Mouse (Mus musculus): ENCODE measurements at regions not wholly inside any gene's neighbourhood (a gene's known extent, or its start where the extent isn't known, plus 50 kb on each side); places are given as distances from the start of the nearest gene placed in this dataset.

DNA sequence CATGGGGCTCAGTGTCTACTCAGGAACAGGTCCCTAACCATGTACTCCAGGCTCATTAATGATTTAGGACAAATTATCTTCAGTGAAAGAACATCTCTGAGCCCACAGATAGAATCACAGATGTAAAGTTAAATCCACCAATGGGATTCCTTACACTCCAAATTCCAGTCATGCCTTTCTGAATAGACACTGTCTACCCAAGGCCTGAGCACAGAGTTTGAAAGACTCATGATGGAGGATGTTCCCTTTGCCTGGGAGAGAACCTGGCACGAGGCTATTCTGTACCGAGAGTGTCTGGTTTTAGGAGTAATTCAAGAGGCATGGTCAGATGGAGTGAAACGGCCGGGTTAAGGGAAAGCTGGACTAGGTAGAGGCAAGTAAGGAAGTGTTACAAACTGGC is 440.9 kb upstream of the Arglu1 start:
- Histone ChIP-seq H3K36me3 (ENCODE audit: control insufficient read depth, insufficient read depth) (no peaks in the 10 kb centered on the region), H3K4me2 (replicated peaks; ENCODE audit: low read depth) (no peak overlapping the region), H3K9ac (ENCODE audit: low read depth, low read length) (no peak overlapping the region), H3K4me1 (replicated peaks; ENCODE audit: control insufficient read depth, insufficient read depth, low read length) (no peaks in the 10 kb centered on the region), H3K9me3 (ENCODE audit: control insufficient read depth) (no peaks in the 10 kb centered on the region), H3K27ac (ENCODE audit: low read depth, low read length) (no peak overlapping the region), H3K27me3 (replicated peaks; ENCODE audit: control insufficient read depth, insufficient read depth, low read length) (no peaks in the 10 kb centered on the region), H3K4me3 (ENCODE audit: low read depth, low read length) (no peak overlapping the region)
- no peak for TF ChIP-seq CTCF (IDR thresholded peaks at IDR 0.05; ENCODE audit: low read depth)
- 68% methylated on average over 4 of the region's 4 CpGs for WGBS
- ATAC-seq: no peak

DNA sequence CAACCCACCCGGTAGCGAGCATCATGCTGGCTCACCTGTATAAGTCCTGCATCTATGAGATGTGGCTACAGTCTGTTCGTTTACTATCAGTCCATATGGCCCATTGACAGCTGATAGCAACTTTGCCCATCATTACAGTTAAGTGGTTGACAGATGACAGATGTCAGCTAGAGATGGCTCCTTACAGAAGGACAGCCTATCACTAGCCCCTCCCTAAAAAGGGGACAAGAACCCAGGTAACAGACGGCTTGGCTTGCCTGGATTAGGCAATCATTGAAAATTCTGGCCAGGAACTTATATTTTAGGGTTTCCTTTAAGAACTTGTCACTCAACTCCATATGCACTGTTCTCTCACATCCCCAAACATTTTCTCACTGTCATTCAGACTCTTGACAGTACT is 434.2 kb upstream of the Arglu1 start:
- no peaks in the 10 kb centered on the region for H3K36me3 ChIP-seq (ENCODE audit: control insufficient read depth, insufficient read depth)
- WGBS: 82% methylated on average over 4 of the region's 4 CpGs
- no peak overlapping the region for H3K4me2 ChIP-seq (replicated peaks; ENCODE audit: low read depth)
- no peaks in the 10 kb centered on the region for H3K4me1 ChIP-seq (replicated peaks; ENCODE audit: control insufficient read depth, insufficient read depth, low read length)
- no peak for TF ChIP-seq CTCF (IDR thresholded peaks at IDR 0.05; ENCODE audit: low read depth)
- H3K9ac ChIP-seq (ENCODE audit: low read depth, low read length): no peak overlapping the region
- no peaks in the 10 kb centered on the region for H3K27me3 ChIP-seq (replicated peaks; ENCODE audit: control insufficient read depth, insufficient read depth, low read length)
- H3K4me3 ChIP-seq (ENCODE audit: low read depth, low read length): no peak overlapping the region
- ATAC-seq: no peak
- H3K27ac ChIP-seq (ENCODE audit: low read depth, low read length): no peak overlapping the region
- no peaks in the 10 kb centered on the region for H3K9me3 ChIP-seq (ENCODE audit: control insufficient read depth)

DNA sequence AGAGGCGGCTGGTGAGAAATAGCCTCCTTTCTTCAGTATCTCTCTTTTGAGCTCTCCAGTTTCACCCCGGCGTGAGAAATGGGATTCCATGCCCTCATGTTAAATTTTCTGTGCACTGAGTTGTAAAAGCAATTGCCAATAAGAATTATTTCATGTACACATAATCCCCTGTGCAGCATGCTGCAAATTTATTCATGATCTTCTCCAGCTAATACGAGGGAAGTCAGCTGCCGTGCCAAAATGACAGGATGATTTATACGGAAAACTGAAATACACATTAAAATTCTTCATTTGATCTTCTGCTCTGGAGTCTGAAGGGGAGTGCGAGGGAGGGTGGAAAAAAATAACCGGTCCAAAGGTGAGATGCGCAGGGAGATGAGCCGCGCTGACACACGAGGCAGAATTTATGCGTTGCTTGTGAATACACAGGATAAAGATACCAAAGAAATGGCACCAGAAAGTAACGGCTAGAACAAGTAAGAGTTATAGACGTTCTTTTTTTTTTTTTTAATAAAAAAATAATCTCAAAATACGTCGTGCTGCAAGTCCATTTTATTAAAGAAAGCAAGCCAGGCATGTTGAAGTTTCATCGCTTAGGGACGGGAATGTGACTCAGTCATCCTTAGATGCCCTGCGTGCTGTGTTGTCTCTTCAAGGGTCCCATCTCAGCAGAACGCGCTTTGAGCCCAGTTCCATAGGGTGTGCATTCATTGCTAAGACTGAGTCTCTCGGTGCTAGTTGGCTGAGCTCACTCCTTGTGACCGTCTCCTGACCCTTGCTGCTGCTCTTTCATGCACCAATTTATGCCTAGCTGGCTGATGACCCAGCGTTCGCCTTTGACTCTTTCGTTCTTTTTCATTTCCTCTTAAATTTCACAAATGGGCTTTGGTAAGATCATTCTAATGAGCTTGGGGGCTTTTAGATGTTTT is 427.8 kb upstream of the Arglu1 start:
- no peak for ATAC-seq
- Histone ChIP-seq H3K4me1 (replicated peaks; ENCODE audit: control insufficient read depth, insufficient read depth, low read length) (no peaks in the 10 kb centered on the region), H3K27ac (ENCODE audit: low read depth, low read length) (no peak overlapping the region), H3K4me3 (ENCODE audit: low read depth, low read length) (no peak overlapping the region), H3K9me3 (ENCODE audit: control insufficient read depth) (no peaks in the 10 kb centered on the region), H3K36me3 (ENCODE audit: control insufficient read depth, insufficient read depth) (no peaks in the 10 kb centered on the region), H3K4me2 (replicated peaks; ENCODE audit: low read depth) (no peak overlapping the region), H3K9ac (ENCODE audit: low read depth, low read length) (no peak overlapping the region), H3K27me3 (replicated peaks; ENCODE audit: control insufficient read depth, insufficient read depth, low read length) (no peaks in the 10 kb centered on the region)
- TF ChIP-seq CTCF (IDR thresholded peaks at IDR 0.05; ENCODE audit: low read depth): no peak
- 85% methylated on average over 27 of the region's 27 CpGs for WGBS

DNA sequence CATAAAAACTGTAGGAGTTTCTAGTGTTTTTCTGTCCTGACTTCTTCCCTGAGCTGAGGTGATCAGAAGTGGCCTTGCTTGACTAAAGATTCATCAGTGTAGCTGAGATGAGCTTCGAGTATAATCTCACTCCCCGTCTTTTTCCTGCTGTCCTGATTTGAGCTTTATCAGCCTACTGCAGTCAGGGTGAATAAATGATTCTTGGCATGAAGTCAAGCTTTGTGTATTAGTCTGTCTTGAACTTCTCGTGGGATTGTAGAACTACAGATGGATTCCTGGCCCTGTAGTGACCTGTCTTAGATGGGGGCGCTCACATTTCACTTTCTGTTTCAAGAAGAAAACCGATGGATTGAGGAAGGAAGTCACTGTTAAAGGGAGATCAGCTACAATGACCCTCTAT is 405.7 kb upstream of the Arglu1 start:
- Histone ChIP-seq H3K27me3 (replicated peaks; ENCODE audit: control insufficient read depth, insufficient read depth, low read length) (no peaks in the 10 kb centered on the region), H3K9me3 (ENCODE audit: control insufficient read depth) (no peaks in the 10 kb centered on the region), H3K27ac (ENCODE audit: low read depth, low read length) (no peak overlapping the region), H3K4me2 (replicated peaks; ENCODE audit: low read depth) (no peak overlapping the region), H3K9ac (ENCODE audit: low read depth, low read length) (no peak overlapping the region), H3K4me1 (replicated peaks; ENCODE audit: control insufficient read depth, insufficient read depth, low read length) (no peaks in the 10 kb centered on the region), H3K36me3 (ENCODE audit: control insufficient read depth, insufficient read depth) (no peaks in the 10 kb centered on the region), H3K4me3 (ENCODE audit: low read depth, low read length) (no peak overlapping the region)
- WGBS: 51% methylated on average over 5 of the region's 5 CpGs
- no peak for ATAC-seq
- no peak for TF ChIP-seq CTCF (IDR thresholded peaks at IDR 0.05; ENCODE audit: low read depth)

DNA sequence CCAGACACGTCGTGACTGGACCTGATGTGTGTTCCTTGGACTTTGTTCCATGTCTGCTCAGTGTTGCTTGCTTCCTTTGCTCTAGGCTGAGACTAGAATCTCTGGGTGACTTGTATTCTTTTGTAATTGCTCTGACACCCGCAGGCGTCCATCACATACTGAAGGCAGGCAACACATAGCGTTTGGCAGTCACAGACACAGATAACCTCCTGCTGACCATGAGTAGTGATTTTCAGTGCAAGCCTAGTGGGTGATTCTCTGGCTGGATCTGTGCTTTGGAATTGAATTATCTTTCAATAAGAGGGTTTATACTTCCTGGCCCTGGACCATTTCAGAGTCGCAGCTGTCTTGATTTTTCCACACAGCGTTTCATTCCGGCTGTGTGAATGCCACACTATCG is 403.7 kb upstream of the Arglu1 start:
- Histone ChIP-seq H3K27ac (ENCODE audit: low read depth, low read length) (no peak overlapping the region), H3K4me2 (replicated peaks; ENCODE audit: low read depth) (no peak overlapping the region), H3K9ac (ENCODE audit: low read depth, low read length) (no peak overlapping the region), H3K36me3 (ENCODE audit: control insufficient read depth, insufficient read depth) (no peaks in the 10 kb centered on the region), H3K4me1 (replicated peaks; ENCODE audit: control insufficient read depth, insufficient read depth, low read length) (no peaks in the 10 kb centered on the region), H3K4me3 (ENCODE audit: low read depth, low read length) (no peak overlapping the region), H3K27me3 (replicated peaks; ENCODE audit: control insufficient read depth, insufficient read depth, low read length) (no peaks in the 10 kb centered on the region), H3K9me3 (ENCODE audit: control insufficient read depth) (no peaks in the 10 kb centered on the region)
- TF ChIP-seq CTCF (IDR thresholded peaks at IDR 0.05; ENCODE audit: low read depth): no peak
- WGBS: 54% methylated on average over 9 of the region's 9 CpGs
- no peak for ATAC-seq

DNA sequence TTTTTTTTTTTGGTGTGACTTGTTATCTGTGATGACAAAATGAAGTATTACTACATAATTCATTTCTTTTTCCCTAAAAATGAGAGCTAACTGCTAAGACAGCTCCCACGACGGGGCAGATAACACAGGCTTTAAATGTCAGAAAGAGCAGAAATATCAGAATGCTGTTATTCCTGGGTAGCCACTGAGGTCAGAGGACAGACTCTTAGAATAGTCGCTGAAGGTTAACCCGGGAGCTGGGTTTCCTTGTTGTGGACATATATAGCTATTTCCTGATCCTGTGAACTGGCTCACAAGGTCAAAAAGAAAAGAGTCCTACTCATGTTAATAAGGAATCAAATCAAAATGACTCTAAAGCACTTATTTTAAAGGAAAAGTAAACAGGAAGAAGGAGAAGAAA is 403.0 kb upstream of the Arglu1 start:
- no peaks in the 10 kb centered on the region for H3K9me3 ChIP-seq (ENCODE audit: control insufficient read depth)
- WGBS: 44% methylated on average over 4 of the region's 4 CpGs
- no peak overlapping the region for H3K9ac ChIP-seq (ENCODE audit: low read depth, low read length)
- no peak overlapping the region for H3K27ac ChIP-seq (ENCODE audit: low read depth, low read length)
- no peak for TF ChIP-seq CTCF (IDR thresholded peaks at IDR 0.05; ENCODE audit: low read depth)
- H3K4me2 ChIP-seq (replicated peaks; ENCODE audit: low read depth): no peak overlapping the region
- ATAC-seq: no peak
- H3K4me1 ChIP-seq (replicated peaks; ENCODE audit: control insufficient read depth, insufficient read depth, low read length): no peaks in the 10 kb centered on the region
- no peaks in the 10 kb centered on the region for H3K36me3 ChIP-seq (ENCODE audit: control insufficient read depth, insufficient read depth)
- no peaks in the 10 kb centered on the region for H3K27me3 ChIP-seq (replicated peaks; ENCODE audit: control insufficient read depth, insufficient read depth, low read length)
- no peak overlapping the region for H3K4me3 ChIP-seq (ENCODE audit: low read depth, low read length)
